Mouse (Mus musculus) CH12.LX (cell line): ENCODE measurements around the gene Trex1. TPM values are rescaled to one million over a fixed set of nuclear protein-coding genes. Genes with fewer than 3 reads are reported as not detected.

Experiments
- DNase-seq: peaks from one replicate; pipeline ENCODE4 v3.0.0-alpha.2; 2013; ENCODE audit errors: extremely low read depth
- H3K27ac ChIP-seq: 2 replicates; pipeline ENCODE4 v1.5.1; 2012; ENCODE audit warnings: low read depth, mild to moderate bottlenecking, control low read depth, moderate library complexity; ENCODE audit not compliant: insufficient read depth
- H3K27me3 ChIP-seq: replicated peaks from 2 replicates; pipeline ENCODE3; 2012; ENCODE audit warnings: inconsistent platforms
- H3K36me3 ChIP-seq, 2 experiments: replicated peaks in 1 of 2; 2 replicates each; pipeline versions ENCODE3 to v1.6.1; 2012; ENCODE audit warnings: inconsistent platforms in 1 of 2, low read length in 1 of 2, mild to moderate bottlenecking in 1 of 2, mixed read lengths in 1 of 2, moderate library complexity in 1 of 2; ENCODE audit not compliant: control insufficient read depth in 1 of 2, insufficient read depth in 1 of 2
- H3K4me1 ChIP-seq, 2 experiments: 2 replicates each; pipeline ENCODE4 v1.6.1; 2012; ENCODE audit warnings: inconsistent platforms in 1 of 2, moderate library complexity in 1 of 2; ENCODE audit not compliant: insufficient read depth in 2 of 2, control insufficient read depth in 1 of 2
- H3K4me2 ChIP-seq: 2 replicates; pipeline ENCODE4 v1.6.1; 2012; ENCODE audit warnings: low read depth, mild to moderate bottlenecking, control low read depth; ENCODE audit not compliant: poor library complexity, insufficient read depth, severe bottlenecking
- H3K4me3 ChIP-seq, 3 experiments: fragments of 150-350 bp in 1 of 3; sonication (generic) in 1 of 3; replicated peaks in 1 of 3; 2 replicates each; pipeline versions ENCODE3 to v1.5.1; 2011 to 2012; ENCODE audit warnings: low read depth in 2 of 3, low read length in 2 of 3, mild to moderate bottlenecking in 2 of 3, moderate library complexity in 2 of 3, control low read depth in 1 of 3, improper control_type of control experiment in 1 of 3, inconsistent platforms in 1 of 3, mixed read lengths in 1 of 3; ENCODE audit not compliant: poor library complexity in 1 of 3
- H3K79me2 ChIP-seq: replicated peaks from 2 replicates; pipeline ENCODE4 v1.6.1; 2012; ENCODE audit warnings: mild to moderate bottlenecking, moderate library complexity; ENCODE audit not compliant: control insufficient read depth, poor library complexity, insufficient read depth, severe bottlenecking; ENCODE audit errors: extremely low read depth
- H3K9ac ChIP-seq: 2 replicates; pipeline ENCODE4 v1.6.1; 2012; ENCODE audit warnings: low read depth, mild to moderate bottlenecking, control low read depth, moderate library complexity; ENCODE audit not compliant: insufficient read depth
- H3K9me3 ChIP-seq: replicated peaks from 2 replicates; pipeline ENCODE3; 2012; ENCODE audit warnings: low read length, inconsistent platforms, mixed read lengths
- CHD1 ChIP-seq: IDR thresholded peaks from 2 replicates; pipeline ENCODE4 v1.6.1; 2012; ENCODE audit warnings: low read depth, low read length, improper control_type of control experiment, inconsistent platforms
- CHD2 ChIP-seq: IDR thresholded peaks from 2 replicates; pipeline ENCODE4 v1.6.1; 2011; ENCODE audit warnings: low read length, improper control_type of control experiment
- EP300 ChIP-seq: IDR thresholded peaks from 2 replicates; pipeline ENCODE4 v1.6.1; 2011; ENCODE audit warnings: low read length, improper control_type of control experiment
- ETS1 ChIP-seq: conservative IDR thresholded peaks from 2 replicates; pipeline ENCODE4 v1.6.1; 2012; ENCODE audit warnings: low read depth, mild to moderate bottlenecking, inconsistent platforms, low read length, improper control_type of control experiment, moderate library complexity
- GABPA ChIP-seq: IDR thresholded peaks from 2 replicates; pipeline ENCODE4 v1.6.1; 2012; ENCODE audit warnings: low read depth, low read length, improper control_type of control experiment, inconsistent platforms; ENCODE audit not compliant: insufficient replicate concordance
- HCFC1 ChIP-seq: IDR thresholded peaks from 2 replicates; pipeline ENCODE4 v1.6.1; 2012; ENCODE audit warnings: low read depth, mild to moderate bottlenecking, inconsistent platforms, low read length, improper control_type of control experiment
- JUN ChIP-seq: IDR thresholded peaks from 2 replicates; pipeline ENCODE4 v1.6.1; 2011; ENCODE audit warnings: low read depth, mild to moderate bottlenecking, low read length, improper control_type of control experiment, moderate library complexity; ENCODE audit not compliant: insufficient read depth
- MXI1 ChIP-seq: IDR thresholded peaks from 2 replicates; pipeline ENCODE4 v1.6.1; 2011; ENCODE audit warnings: mild to moderate bottlenecking, low read depth, low read length, improper control_type of control experiment
- MYC ChIP-seq: IDR thresholded peaks from 2 replicates; pipeline ENCODE4 v1.6.1; 2011; ENCODE audit warnings: low read depth, mild to moderate bottlenecking, improper control_type of control experiment, low read length
- NELFE ChIP-seq: IDR thresholded peaks from 2 replicates; pipeline ENCODE4 v1.6.1; 2011; ENCODE audit warnings: low read depth, low read length, improper control_type of control experiment
- NRF1 ChIP-seq: IDR thresholded peaks from 2 replicates; pipeline ENCODE4 v1.6.1; 2014; ENCODE audit warnings: low read depth, mild to moderate bottlenecking, inconsistent platforms, low read length, improper control_type of control experiment, moderate library complexity
- PAX5 ChIP-seq: IDR thresholded peaks from 2 replicates; pipeline ENCODE4 v1.6.1; 2012; ENCODE audit warnings: low read length, inconsistent platforms, mixed read lengths
- POLR2AphosphoS2 ChIP-seq: IDR thresholded peaks from 2 replicates; pipeline ENCODE4 v1.6.1; 2011; ENCODE audit warnings: low read depth, low read length, improper control_type of control experiment
- SIN3A ChIP-seq: IDR thresholded peaks from 2 replicates; pipeline ENCODE4 v1.6.1; 2012; ENCODE audit warnings: low read length, improper control_type of control experiment, inconsistent platforms
- SMC3 ChIP-seq: IDR thresholded peaks from 2 replicates; pipeline ENCODE4 v1.6.1; 2011; ENCODE audit warnings: low read depth, low read length, improper control_type of control experiment
- TCF12 ChIP-seq: IDR thresholded peaks from 2 replicates; pipeline ENCODE4 v1.6.1; 2014; ENCODE audit warnings: low read depth, mild to moderate bottlenecking, inconsistent platforms, low read length, improper control_type of control experiment
- UBTF ChIP-seq: IDR thresholded peaks from 2 replicates; pipeline ENCODE4 v1.6.1; 2012; ENCODE audit warnings: low read depth, mild to moderate bottlenecking, inconsistent platforms, low read length, improper control_type of control experiment, moderate library complexity
- USF2 ChIP-seq: conservative IDR thresholded peaks from 2 replicates; pipeline ENCODE4 v1.6.1; 2011; ENCODE audit warnings: low read depth, low read length, improper control_type of control experiment
- ZC3H11A ChIP-seq: IDR thresholded peaks from 2 replicates; pipeline ENCODE4 v1.6.1; 2012; ENCODE audit warnings: low read depth, mild to moderate bottlenecking, inconsistent platforms, low read length, improper control_type of control experiment
- ZMIZ1 ChIP-seq: IDR thresholded peaks from 2 replicates; pipeline ENCODE4 v1.6.1; 2012; ENCODE audit warnings: low read depth, mild to moderate bottlenecking, inconsistent platforms, low read length, improper control_type of control experiment
- dilution Hi-C: fragments of 300-500 bp; cut with MboI; formaldehyde crosslinking; loops from 2 replicates; pipeline ENCODE4 v1.14.3; 2020; ENCODE audit warnings: low sequenced_read_pairs; ENCODE audit not compliant: extremely low pct_unique_long_range_greater_than_20kb, extremely low pct_ligation_motif_present
- in situ Hi-C: fragments of 300-500 bp; cut with MboI; formaldehyde crosslinking; loops from 3 replicates; pipeline ENCODE4 v1.14.3; 2019; ENCODE audit warnings: low sequenced_read_pairs, low pct_ligation_motif_present, low pct_unique_long_range_greater_than_20kb, mixed read lengths
- polyA plus RNA-seq: library from polyadenylated mRNA; unstranded; fragments of >175 nt; gene quantifications from 2 replicates; pipeline ENCODE4 v1.2.1, GENCODE M21; 2012; ENCODE audit warnings: low read depth; ENCODE audit not compliant: insufficient read length
- total RNA-seq, 2 experiments: library from RNA; depleted of rRNA; stranded (reverse); fragments of 300-350 nt in 1 of 2; fragments of >200 nt in 1 of 2; gene quantifications; 2 replicates each; pipeline ENCODE4 v1.2.3; 2012 to 2014

The Trex1 gene
- total and polyA plus RNA-seq, 3 experiments: 20.8 to 22.9 (median 21.1) TPM

- TF ChIP-seq UBTF (peak; percentile 56; the same call in 1 of the 2 replicates), NRF1 (0 out of 2 replicates have a peak, but pooled peaks have one; percentile 17), CHD2 (no peak), NELFE (no peak)
- Histone ChIP-seq H3K27me3 (peaks cover 61% of the 10 kb centered on the region), H3K4me1 (peaks cover 4 to 9% of the 10 kb centered on the region in 2 experiments; a peak in 2 of 4 replicates), H3K4me2 (peak within 1 kb of the TSS; percentile 95), H3K9ac (peak within 1 kb of the TSS; percentile 52), H3K4me3 (peak within 1 kb of the TSS in 2 of 3 experiments; percentile 23 to 65), H3K36me3 (peaks cover 20 to 28% of the 10 kb centered on the region in 2 experiments), H3K79me2 (no peaks in the 10 kb centered on the region), H3K9me3 (no peaks in the 10 kb centered on the region), H3K27ac (no peak within 1 kb of the TSS)
- DNase-seq: no peak
- in situ Hi-C loops: no loop called here
- dilution Hi-C loops: no loop called here
Measured at GRCm38 (mm10) chr9:109095137-109095982, 35.8 kb upstream of the Trex1 start, which contains the start of gene Plxnb1. Gene Plxnb1 (plus strand): TSS chr9:109095389.

- Histone ChIP-seq H3K9me3 (no peaks in the 10 kb centered on the region), H3K4me3 (peak overlapping the region in 1 of 3 experiments; percentile 65), H3K27ac (no peak overlapping the region), H3K9ac (peak overlapping the region; percentile 52; the same call in 1 of the 2 replicates), H3K4me2 (peak overlapping the region; percentile 95), H3K79me2 (no peaks in the 10 kb centered on the region), H3K4me1 (peaks cover 4 to 9% of the 10 kb centered on the region in 2 experiments; a peak in 2 of 4 replicates), H3K36me3 (peaks cover 24 to 36% of the 10 kb centered on the region in 2 experiments), H3K27me3 (peaks cover 54% of the 10 kb centered on the region)
- dilution Hi-C loops: no loop called here
- in situ Hi-C loops: no loop called here
- no peak for DNase-seq
- TF ChIP-seq ETS1 (no peak), SIN3A (no peak)
Measured at GRCm38 (mm10) chr9:109094553-109095136, 35.1 kb upstream of the Trex1 start.

- Histone ChIP-seq H3K36me3 (peaks cover 27 to 42% of the 10 kb centered on the region in 2 experiments), H3K27me3 (peaks cover 47% of the 10 kb centered on the region), H3K9me3 (no peaks in the 10 kb centered on the region), H3K4me3 (no peak overlapping the region), H3K9ac (no peak overlapping the region), H3K4me2 (no peak overlapping the region), H3K27ac (no peak overlapping the region), H3K79me2 (no peaks in the 10 kb centered on the region), H3K4me1 (peaks cover 4 to 9% of the 10 kb centered on the region in 2 experiments; a peak in 2 of 4 replicates)
- no peak for DNase-seq
- in situ Hi-C loops (no loop called here), dilution Hi-C loops (no loop called here)
- TF ChIP-seq JUN: no peak
- no peak for TF ChIP-seq CHD2
- no peak for TF ChIP-seq MYC
- TF ChIP-seq TCF12: no peak
- TF ChIP-seq NRF1: no peak
- TF ChIP-seq SMC3: no peak
- no peak for TF ChIP-seq HCFC1
- no peak for TF ChIP-seq ZMIZ1
- TF ChIP-seq CHD1: no peak
- TF ChIP-seq EP300: no peak
- no peak for TF ChIP-seq UBTF
- no peak for TF ChIP-seq NELFE
- TF ChIP-seq USF2: no peak
- no peak for TF ChIP-seq ZC3H11A
- TF ChIP-seq GABPA: no peak
- TF ChIP-seq POLR2AphosphoS2: no peak
- no peak for TF ChIP-seq SIN3A
- TF ChIP-seq MXI1: no peak
- no peak for TF ChIP-seq PAX5
Measured at GRCm38 (mm10) chr9:109093786-109094552, 34.4 kb upstream of the Trex1 start.
